Comparison of ENCODE assay signal across 7 mouse cellular contexts in the genomic region with DNA sequence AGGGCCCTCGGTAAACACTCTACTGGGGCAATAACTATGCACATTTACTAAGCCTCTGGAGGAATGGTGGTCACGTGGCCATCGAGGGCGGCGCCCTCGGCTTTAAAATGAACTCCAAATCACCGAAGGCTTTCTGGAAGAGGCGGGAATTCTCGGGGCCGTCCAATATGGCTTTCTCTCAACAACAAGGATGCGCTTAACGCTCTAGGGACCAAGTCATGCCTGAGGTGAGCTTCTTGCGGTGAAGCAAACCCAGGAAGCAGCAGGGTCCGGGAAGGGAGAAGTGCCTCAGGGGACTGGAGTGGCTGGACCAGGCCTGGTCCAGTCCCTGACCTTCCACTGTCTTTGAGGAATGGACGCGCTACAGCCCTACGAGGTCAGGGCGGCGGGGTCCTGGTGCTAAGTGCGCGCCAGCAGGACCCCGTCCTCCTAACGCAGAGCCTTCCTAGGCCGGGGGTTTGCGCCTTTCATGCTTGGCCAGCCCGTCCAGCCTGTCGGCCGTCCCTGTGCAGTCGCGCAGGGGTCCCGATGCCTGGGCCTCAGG. TPM values are rescaled to one million over a fixed set of nuclear protein-coding genes. Genes with fewer than 3 reads are reported as not detected.
A peak's percentile ranks its signal among the peaks of the same experiment; 100 is the strongest.
DNase-seq lines count a peak whose midpoint lies in the region; ATAC-seq and TF ChIP-seq lines count a peak whose summit lies in the region.

A gene (plus strand): TSS at position 134 of the 544 bp plus-strand sequence.

- H3K9me3 ChIP-seq in ES-E14 (ENCODE audit: control insufficient read depth, insufficient read depth, low read depth, low read length) = no peaks in the 10 kb centered on the region
- no peaks in the 10 kb centered on the region for H3K9me3 ChIP-seq in heart, embryonic 16.5 days (replicated peaks; ENCODE audit: control insufficient read depth, low read length)
- no peaks in the 10 kb centered on the region for H3K9me3 ChIP-seq in midbrain, embryonic 10.5 days (replicated peaks)

- peak within 1 kb of the TSS; percentile 80 for H3K4me2 ChIP-seq in heart, embryonic 16.5 days (ENCODE audit: low read depth, low read length)

- H3K36me3 ChIP-seq in ES-E14 (ENCODE audit: control insufficient read depth, insufficient read depth, low read length, poor library complexity, severe bottlenecking) = peaks cover 13% of the 10 kb centered on the region
- H3K36me3 ChIP-seq in heart, embryonic 16.5 days (ENCODE audit: control insufficient read depth, insufficient read depth) = peaks cover 7% of the 10 kb centered on the region
- H3K36me3 ChIP-seq in midbrain, embryonic 10.5 days = peaks cover 16% of the 10 kb centered on the region

- peaks cover 8 to 17% of the 10 kb centered on the region in 2 experiments for H3K4me1 ChIP-seq in ES-E14 (ENCODE audit: control insufficient read depth in 2 of 2, insufficient read depth in 2 of 2, low read length in 2 of 2, poor library complexity in 1 of 2)
- peaks cover 24% of the 10 kb centered on the region for H3K4me1 ChIP-seq in heart, embryonic 16.5 days (ENCODE audit: control insufficient read depth, insufficient read depth, low read length)
- H3K4me1 ChIP-seq in midbrain, embryonic 10.5 days = peaks cover 45% of the 10 kb centered on the region

- in situ Hi-C loops in ES-E14 (cut with MboI; ENCODE audit: low sequenced_read_pairs in 2 of 2, unreplicated experiment in 2 of 2) = no loop called here

- ATAC-seq in erythroid progenitor cell, adult 5-6 weeks (replicated peaks; ENCODE audit: low FRiP score, poor library complexity, severe bottlenecking) = no peak
- no peak for ATAC-seq in heart, embryonic 16.5 days (replicated peaks; ENCODE audit: extremely low read depth, insufficient read depth, low FRiP score)

- peak; percentile 6 to 9 for DNase-seq in CD8-positive naive resting alpha-beta T cell, adult 2 months (ENCODE audit: low read depth in 2 of 2, low spot score in 2 of 2)
- DNase-seq in ES-E14 (ENCODE audit: low read depth, low spot score) = no peak
- DNase-seq in layer of hippocampus, postnatal 25 days (ENCODE audit: extremely low spot score in 1 of 2, low spot score in 1 of 2) = no peak
- no peak for DNase-seq in midbrain, embryonic 10.5 days (ENCODE audit: low spot score)
- DNase-seq in embryo, embryonic 10.5 days (ENCODE audit: low spot score) = no peak

- peak within 1 kb of the TSS; percentile 96 for H3K9ac ChIP-seq in ES-E14 (ENCODE audit: insufficient read depth, low read depth, low read length, poor library complexity, severe bottlenecking)
- peak within 1 kb of the TSS; percentile 99 for H3K9ac ChIP-seq in heart, embryonic 16.5 days (ENCODE audit: low read length)

- peak within 1 kb of the TSS; percentile 74 to 88 for H3K4me3 ChIP-seq in ES-E14 (ENCODE audit: insufficient read depth in 1 of 2, low read depth in 1 of 2, low read length in 2 of 2, poor library complexity in 1 of 2, severe bottlenecking in 1 of 2)
- peak within 1 kb of the TSS; percentile 82 for H3K4me3 ChIP-seq in heart, embryonic 16.5 days (ENCODE audit: low read length)
- peak within 1 kb of the TSS; percentile 95 for H3K4me3 ChIP-seq in midbrain, embryonic 10.5 days

- H3K27me3 ChIP-seq in heart, embryonic 16.5 days (ENCODE audit: control insufficient read depth, insufficient read depth, low read length) = no peaks in the 10 kb centered on the region
- no peaks in the 10 kb centered on the region for H3K27me3 ChIP-seq in midbrain, embryonic 10.5 days (ENCODE audit: low read depth, poor library complexity, severe bottlenecking)

- 33% methylated on average over 31 of the region's 31 CpGs for WGBS in heart, embryonic 16.5 days
- 13% methylated on average over 31 of the region's 31 CpGs for WGBS in midbrain, embryonic 10.5 days

- H3K27ac ChIP-seq in ES-E14 (ENCODE audit: insufficient read depth, low read depth, low read length, poor library complexity, severe bottlenecking) = peak within 1 kb of the TSS; percentile 97
- peak within 1 kb of the TSS; percentile 98 for H3K27ac ChIP-seq in heart, embryonic 16.5 days (ENCODE audit: low read length)
- peak within 1 kb of the TSS; percentile 100 for H3K27ac ChIP-seq in midbrain, embryonic 10.5 days (replicated peaks)

TF ChIP-seq in ES-E14, 5 proteins besides CTCF, POLR2A, EP300 and RAD21:
- TF ChIP-seq ZC3H11A (IDR thresholded peaks at IDR 0.05; ENCODE audit: borderline replicate concordance, low read depth, low read length) = no peak
- no peak for TF ChIP-seq CHD2 (IDR thresholded peaks at IDR 0.05; ENCODE audit: low read depth, low read length)
- TF ChIP-seq MAFK (IDR thresholded peaks at IDR 0.05; ENCODE audit: insufficient read depth, low read depth, low read length) = no peak
- no peak for TF ChIP-seq HCFC1 (IDR thresholded peaks at IDR 0.05; ENCODE audit: borderline replicate concordance, insufficient read depth, low read length)
- TF ChIP-seq ZNF384 (IDR thresholded peaks at IDR 0.05; ENCODE audit: low read depth, low read length) = no peak

RNA-seq across cellular contexts. Expression of the gene that starts here (rescaled TPM):
- 120 and 135 TPM in 2 replicates for total RNA-seq in ES-E14 (2012; rRNA removed)
- 36.9 and 38.2 TPM in 2 replicates for total RNA-seq in erythroid progenitor cell, adult 5-6 weeks (2015; ENCODE audit: low replicate concordance)
- 50.6 and 85.7 TPM in 2 replicates for total RNA-seq in erythroid progenitor cell, adult 5-6 weeks (2017; ENCODE audit: low replicate concordance)
- 38.1 and 40.5 TPM in 2 replicates for polyA plus RNA-seq in heart, embryonic 16.5 days (2015; fragmentation: Nextera tagmentation; extraction: Ambion mirVana)
- 100 to 1,000 TPM; 117 to 140 TPM for total RNA-seq in layer of hippocampus, postnatal 25 days (2021)
- polyA plus RNA-seq in midbrain, embryonic 10.5 days (2016; fragmentation: Nextera tagmentation; extraction: Ambion mirVana) = 70.7 and 72.9 TPM in 2 replicates

Comparison
In these comparisons a context has a peak if more than half of its experiments do, and no peak if none do; other contexts are left out.
1. DNase-seq: peak in CD8-positive naive resting alpha-beta T cell, adult 2 months (2 of 2); none in ES-E14 (single experiment), layer of hippocampus, postnatal 25 days (0 of 2), midbrain, embryonic 10.5 days (single experiment) and embryo, embryonic 10.5 days (single experiment).
2. Peak in every context shown above with its lines, with median percentiles within 50 percentile points of each other: H3K27ac ChIP-seq and H3K4me3 ChIP-seq.